ENCODE assay signal across 8 mouse cellular contexts in the genomic region with DNA sequence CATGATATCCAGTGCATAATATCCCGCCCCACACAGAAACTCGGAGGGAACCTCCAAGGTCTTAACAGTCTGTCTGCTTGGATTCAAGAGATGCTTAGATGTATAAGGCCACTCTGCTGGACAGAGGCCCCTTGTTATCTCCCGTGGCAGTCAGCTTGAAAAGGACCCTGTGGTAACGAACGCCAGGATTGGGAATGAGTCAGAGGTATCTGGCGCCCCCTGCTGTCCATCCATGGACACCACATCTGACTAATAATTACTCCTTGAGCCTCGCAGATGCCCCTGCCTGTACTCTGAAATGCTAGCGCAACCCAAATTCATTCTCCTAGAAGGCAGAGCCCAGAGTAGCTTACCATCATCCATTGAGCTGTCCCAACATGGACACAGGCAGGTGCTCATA. TPM values are rescaled to one million over a fixed set of nuclear protein-coding genes. Genes with fewer than 3 reads are reported as not detected.
DNase-seq lines count a peak whose midpoint lies in the region; ATAC-seq and TF ChIP-seq lines count a peak whose summit lies in the region.

No protein-coding gene starts in this region.

- H3K4me3 ChIP-seq in thymus, adult 2 months (ENCODE audit: control insufficient read depth, insufficient read depth, low read length) = peak overlapping the region; percentile 3; the same call in 1 of the 2 replicates
- H3K4me3 ChIP-seq in intestine, postnatal 0 days (ENCODE audit: low read depth, low read length) = no peak overlapping the region
- H3K4me3 ChIP-seq in limb, embryonic 11.5 days (ENCODE audit: low read depth, low read length) = no peak overlapping the region
- no peak overlapping the region for H3K4me3 ChIP-seq in midbrain, embryonic 13.5 days (replicated peaks)

- H3K36me3 ChIP-seq in thymus, adult 2 months (ENCODE audit: control insufficient read depth, insufficient read depth, low read length) = no peaks in the 10 kb centered on the region
- no peaks in the 10 kb centered on the region for H3K36me3 ChIP-seq in intestine, postnatal 0 days (ENCODE audit: control insufficient read depth, insufficient read depth)
- no peaks in the 10 kb centered on the region for H3K36me3 ChIP-seq in limb, embryonic 11.5 days (ENCODE audit: control insufficient read depth, insufficient read depth, low read length)
- no peaks in the 10 kb centered on the region for H3K36me3 ChIP-seq in midbrain, embryonic 13.5 days

- no peak for TF ChIP-seq POLR2A in thymus, adult 2 months (IDR thresholded peaks at IDR 0.05; ENCODE audit: control insufficient read depth, extremely low read depth, insufficient read depth, low read length, poor library complexity)

- intact Hi-C loops in gastrocnemius, postnatal 36 days (cut with DNase I) = loop anchor here (1.0 to 5.0 kb wide), 3 partner anchors 35 to 250 kb away; no protein-coding TSS in a partner anchor

- TF ChIP-seq CTCF in thymus, adult 2 months (IDR thresholded peaks at IDR 0.05; ENCODE audit: borderline replicate concordance, control insufficient read depth, extremely low read depth, insufficient read depth, low read length, poor library complexity) = peak; percentile 78; the same call in 1 of the 2 replicates
- TF ChIP-seq CTCF in intestine, postnatal 0 days (IDR thresholded peaks at IDR 0.05; ENCODE audit: low read depth) = peak; percentile 90

- no peaks in the 10 kb centered on the region for H3K9me3 ChIP-seq in intestine, postnatal 0 days (ENCODE audit: control insufficient read depth)
- H3K9me3 ChIP-seq in limb, embryonic 11.5 days (ENCODE audit: control insufficient read depth, low read length) = no peaks in the 10 kb centered on the region
- H3K9me3 ChIP-seq in midbrain, embryonic 13.5 days = no peaks in the 10 kb centered on the region

- H3K27me3 ChIP-seq in thymus, adult 2 months (ENCODE audit: control insufficient read depth, insufficient read depth, low read length) = no peaks in the 10 kb centered on the region
- no peaks in the 10 kb centered on the region for H3K27me3 ChIP-seq in intestine, postnatal 0 days (replicated peaks; ENCODE audit: control insufficient read depth, insufficient read depth, low read length)
- no peaks in the 10 kb centered on the region for H3K27me3 ChIP-seq in limb, embryonic 11.5 days (ENCODE audit: control insufficient read depth, insufficient read depth, low read length)
- H3K27me3 ChIP-seq in midbrain, embryonic 13.5 days = peaks cover 7% of the 10 kb centered on the region; the same call in 1 of the 2 replicates

- H3K27ac ChIP-seq in thymus, adult 2 months (ENCODE audit: control insufficient read depth, insufficient read depth, low read length) = no peak overlapping the region
- no peak overlapping the region for H3K27ac ChIP-seq in intestine, postnatal 0 days (ENCODE audit: low read depth, low read length)
- H3K27ac ChIP-seq in limb, embryonic 11.5 days (replicated peaks; ENCODE audit: low read depth, low read length) = no peak overlapping the region
- no peak overlapping the region for H3K27ac ChIP-seq in midbrain, embryonic 13.5 days

- 17% methylated on average over 8 of the region's 8 CpGs for WGBS in thymus, adult 2 months
- 7% methylated on average over 8 of the region's 8 CpGs for whole genome bisulfite sequencing in intestine, postnatal 0 days
- 9% methylated on average over 8 of the region's 8 CpGs for WGBS in limb, embryonic 11.5 days
- 10% methylated on average over 8 of the region's 8 CpGs for WGBS in midbrain, embryonic 13.5 days

- peak; percentile 45 for DNase-seq in thymus, adult 2 months
- DNase-seq in thymus, adult 18-20 months = no peak
- peak; percentile 78 to 81 for DNase-seq in cerebellum, postnatal 36 days
- peak; percentile 47 to 67 for DNase-seq in gastrocnemius, postnatal 36 days
- DNase-seq in limb, embryonic 11.5 days (ENCODE audit: low spot score) = peak; percentile 94
- DNase-seq in spleen, postnatal 10 days (ENCODE audit: low spot score in 2 of 2) = peak; percentile 37 to 76

- peaks cover 11% of the 10 kb centered on the region for H3K4me1 ChIP-seq in thymus, adult 2 months (replicated peaks; ENCODE audit: control insufficient read depth, insufficient read depth, low read length)
- no peaks in the 10 kb centered on the region for H3K4me1 ChIP-seq in intestine, postnatal 0 days (replicated peaks; ENCODE audit: control insufficient read depth, insufficient read depth, low read length)
- no peaks in the 10 kb centered on the region for H3K4me1 ChIP-seq in limb, embryonic 11.5 days (ENCODE audit: control insufficient read depth, insufficient read depth, low read length)
- peaks cover 5% of the 10 kb centered on the region for H3K4me1 ChIP-seq in midbrain, embryonic 13.5 days (replicated peaks)

- no peak overlapping the region for H3K9ac ChIP-seq in intestine, postnatal 0 days (ENCODE audit: low read depth, low read length)
- H3K9ac ChIP-seq in limb, embryonic 11.5 days (ENCODE audit: low read length) = no peak overlapping the region
- H3K9ac ChIP-seq in midbrain, embryonic 13.5 days (replicated peaks) = no peak overlapping the region

- no peak for ATAC-seq in intestine, postnatal 0 days
- ATAC-seq in limb, embryonic 11.5 days (ENCODE audit: insufficient number of reproducible peaks, low FRiP score, low TSS enrichment, low read depth) = no peak; the same call in 1 of the 2 replicates
- ATAC-seq in midbrain, embryonic 13.5 days = peak; percentile 57

- no peak overlapping the region for H3K4me2 ChIP-seq in intestine, postnatal 0 days (replicated peaks; ENCODE audit: low read depth)
- no peak overlapping the region for H3K4me2 ChIP-seq in limb, embryonic 11.5 days (ENCODE audit: low read depth, severe bottlenecking)
- no peak overlapping the region for H3K4me2 ChIP-seq in midbrain, embryonic 13.5 days (replicated peaks)

RNA-seq across cellular contexts. Expression of a gene that starts 0.9 kb away (rescaled TPM):
- polyA plus RNA-seq in thymus, adult 2 months (2012; rRNA removed) = 1.6 and 2.0 TPM in 2 replicates
- total RNA-seq in gastrocnemius, postnatal 36 days (2021) = not detected
- not detected in 2 replicates for polyA plus RNA-seq in intestine, postnatal 0 days (2015; fragmentation: Nextera tagmentation; extraction: Ambion mirVana)
- polyA plus RNA-seq in limb, embryonic 11.5 days (2014; fragmentation: Nextera tagmentation; extraction: Ambion mirVana) = 0.10 TPM in 1 of 2 replicates, not detected in the other
- 0.11 and 0.34 TPM in 2 replicates for polyA plus RNA-seq in midbrain, embryonic 13.5 days (2015; fragmentation: Nextera tagmentation; extraction: Ambion mirVana)

RNA-seq across cellular contexts. Expression of a gene that starts 6.0 kb away (rescaled TPM):
- polyA plus RNA-seq in thymus, adult 2 months (2012; rRNA removed) = 105 and 144 TPM in 2 replicates
- total RNA-seq in gastrocnemius, postnatal 36 days (2021) = 100 to 1,000 TPM; 170 to 184 TPM
- 415 and 419 TPM in 2 replicates for polyA plus RNA-seq in intestine, postnatal 0 days (2015; fragmentation: Nextera tagmentation; extraction: Ambion mirVana)
- 368 and 378 TPM in 2 replicates for polyA plus RNA-seq in limb, embryonic 11.5 days (2014; fragmentation: Nextera tagmentation; extraction: Ambion mirVana)
- 576 and 596 TPM in 2 replicates for polyA plus RNA-seq in midbrain, embryonic 13.5 days (2015; fragmentation: Nextera tagmentation; extraction: Ambion mirVana)

RNA-seq across cellular contexts. Expression of a gene that starts 30.2 kb away (rescaled TPM):
- 0.12 TPM in 1 of 2 replicates, not detected in the other for polyA plus RNA-seq in thymus, adult 2 months (2012; rRNA removed)
- total RNA-seq in gastrocnemius, postnatal 36 days (2021) = not detected
- polyA plus RNA-seq in intestine, postnatal 0 days (2015; fragmentation: Nextera tagmentation; extraction: Ambion mirVana) = not detected in 2 replicates
- not detected in 2 replicates for polyA plus RNA-seq in limb, embryonic 11.5 days (2014; fragmentation: Nextera tagmentation; extraction: Ambion mirVana)
- polyA plus RNA-seq in midbrain, embryonic 13.5 days (2015; fragmentation: Nextera tagmentation; extraction: Ambion mirVana) = 0.08 TPM in 1 of 2 replicates, not detected in the other

RNA-seq across cellular contexts. Expression of a gene that starts 42.2 kb away (rescaled TPM):
- polyA plus RNA-seq in thymus, adult 2 months (2012; rRNA removed) = 0.11 and 0.23 TPM in 2 replicates
- not detected for total RNA-seq in gastrocnemius, postnatal 36 days (2021)
- polyA plus RNA-seq in intestine, postnatal 0 days (2015; fragmentation: Nextera tagmentation; extraction: Ambion mirVana) = not detected in 2 replicates
- polyA plus RNA-seq in limb, embryonic 11.5 days (2014; fragmentation: Nextera tagmentation; extraction: Ambion mirVana) = not detected in 2 replicates
- not detected in 2 replicates for polyA plus RNA-seq in midbrain, embryonic 13.5 days (2015; fragmentation: Nextera tagmentation; extraction: Ambion mirVana)

RNA-seq across cellular contexts. Expression of a gene that starts 53.5 kb away (rescaled TPM):
- polyA plus RNA-seq in thymus, adult 2 months (2012; rRNA removed) = 0.11 TPM in 1 of 2 replicates, not detected in the other
- not detected for total RNA-seq in gastrocnemius, postnatal 36 days (2021)
- not detected in 2 replicates for polyA plus RNA-seq in intestine, postnatal 0 days (2015; fragmentation: Nextera tagmentation; extraction: Ambion mirVana)
- polyA plus RNA-seq in limb, embryonic 11.5 days (2014; fragmentation: Nextera tagmentation; extraction: Ambion mirVana) = not detected in 2 replicates
- polyA plus RNA-seq in midbrain, embryonic 13.5 days (2015; fragmentation: Nextera tagmentation; extraction: Ambion mirVana) = not detected in 2 replicates

Comparison
In these comparisons a context has a peak if more than half of its experiments do, and no peak if none do; other contexts are left out.
1. DNase-seq: peak in thymus, adult 2 months (single experiment), cerebellum, postnatal 36 days (2 of 2), gastrocnemius, postnatal 36 days (2 of 2), limb, embryonic 11.5 days (single experiment) and spleen, postnatal 10 days (2 of 2); none in thymus, adult 18-20 months (0 of 2).